Mouse (Mus musculus) hindbrain, postnatal 0 days (tissue): ENCODE measurements at regions not wholly inside any gene's neighbourhood (a gene's known extent, or its start where the extent isn't known, plus 50 kb on each side); places are given as distances from the start of the nearest gene placed in this dataset.
"Not testable (repeated sequence)": the region's sequence is repeated elsewhere in the genome, so short reads cannot be mapped to it uniquely, and the experiment has no call there.

ENCODE experiments used
- ATAC-seq: fragments of 200-750 bp; cut with Nextera tagmentation; 2 replicates; pipeline ENCODE4 v1.8.0; 2017; ENCODE audit warnings: mild to moderate bottlenecking, moderate TSS enrichment, moderate library complexity
- DNase-seq: peaks from one replicate; pipeline ENCODE4 v3.0.0-alpha.2; 2015; ENCODE audit warnings: low spot score
- H3K27ac ChIP-seq: fragments of 300-500 bp; sonication (generic); 2 replicates; pipeline ENCODE4 v1.5.1; 2014; ENCODE audit warnings: mild to moderate bottlenecking
- H3K27me3 ChIP-seq: fragments of 300-500 bp; sonication (generic); 2 replicates; pipeline ENCODE4 v1.6.1; 2014; ENCODE audit warnings: low read length, mixed read lengths; ENCODE audit not compliant: insufficient read depth
- H3K36me3 ChIP-seq: fragments of 300-500 bp; sonication (generic); 2 replicates; pipeline ENCODE4 v1.6.1; 2014; ENCODE audit warnings: low read length, mixed read lengths; ENCODE audit not compliant: insufficient read depth
- H3K4me1 ChIP-seq: fragments of 300-500 bp; sonication (generic); 2 replicates; pipeline ENCODE4 v1.6.1; 2014; ENCODE audit warnings: antibody characterized with exemption, low read length, mixed read lengths; ENCODE audit not compliant: insufficient read depth
- H3K4me2 ChIP-seq: fragments of 300-500 bp; sonication (generic); 2 replicates; pipeline ENCODE4 v1.6.1; 2014; ENCODE audit warnings: low read depth, mild to moderate bottlenecking, low read length, moderate library complexity, mixed read lengths
- H3K4me3 ChIP-seq: fragments of 300-500 bp; sonication (generic); 2 replicates; pipeline ENCODE4 v1.5.1; 2014; ENCODE audit warnings: low read length
- H3K9ac ChIP-seq: fragments of 300-500 bp; sonication (generic); replicated peaks from 2 replicates; pipeline ENCODE4 v1.6.1; 2014; ENCODE audit warnings: mild to moderate bottlenecking, low read length, moderate library complexity, mixed read lengths
- H3K9me3 ChIP-seq: fragments of 300-500 bp; sonication (generic); 2 replicates; pipeline ENCODE4 v1.6.1; 2016; ENCODE audit warnings: low read length, mixed read lengths
- CTCF ChIP-seq: IDR thresholded peaks from 2 replicates; pipeline ENCODE4 v1.5.1; 2016; ENCODE audit warnings: antibody characterized with exemption, control low read depth, low read depth
- WGBS: fragments of 180-500 bp; shearing (Covaris S2); extraction: QIAGEN DNeasy Blood & Tissue Kit; methylation state at CpG from one replicate; pipeline ENCODE4 v1.1.7; 2014; 5-methylcytosine and 5-hydroxymethylcytosine counted together

DNA sequence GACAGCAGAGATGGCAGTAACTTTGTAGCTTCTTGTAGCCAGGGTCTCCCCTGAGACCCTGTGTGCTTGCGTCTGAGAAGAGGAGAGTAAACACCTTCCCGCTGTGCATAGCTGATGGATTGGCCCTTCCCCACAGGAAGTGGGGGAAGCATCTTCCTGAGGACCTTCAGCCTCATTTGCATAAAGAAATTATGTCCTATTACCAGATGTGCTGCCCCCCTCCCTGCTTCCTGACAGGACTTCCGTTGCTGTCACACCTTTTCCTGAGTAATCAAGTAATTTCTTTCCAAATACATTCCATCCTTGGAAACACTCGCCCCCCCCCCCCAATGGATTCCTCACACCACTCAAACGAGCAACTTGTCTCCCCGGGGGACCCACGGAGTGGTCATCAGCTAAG lies 77.5 kb upstream of the Med13l start:
- Histone ChIP-seq H3K4me1 (0 out of 2 replicates have a peak, but pooled peaks cover 5% of the 10 kb centered on the region), H3K4me2 (no peak overlapping the region), H3K4me3 (no peak overlapping the region), H3K9me3 (no peaks in the 10 kb centered on the region), H3K27ac (no peak overlapping the region), H3K27me3 (no peaks in the 10 kb centered on the region), H3K36me3 (no peaks in the 10 kb centered on the region), H3K9ac (no peak overlapping the region)
- no peak for ATAC-seq
- DNase-seq: no peak
- TF ChIP-seq CTCF: no peak
- WGBS: 18% methylated on average over 7 of the region's 7 CpGs

DNA sequence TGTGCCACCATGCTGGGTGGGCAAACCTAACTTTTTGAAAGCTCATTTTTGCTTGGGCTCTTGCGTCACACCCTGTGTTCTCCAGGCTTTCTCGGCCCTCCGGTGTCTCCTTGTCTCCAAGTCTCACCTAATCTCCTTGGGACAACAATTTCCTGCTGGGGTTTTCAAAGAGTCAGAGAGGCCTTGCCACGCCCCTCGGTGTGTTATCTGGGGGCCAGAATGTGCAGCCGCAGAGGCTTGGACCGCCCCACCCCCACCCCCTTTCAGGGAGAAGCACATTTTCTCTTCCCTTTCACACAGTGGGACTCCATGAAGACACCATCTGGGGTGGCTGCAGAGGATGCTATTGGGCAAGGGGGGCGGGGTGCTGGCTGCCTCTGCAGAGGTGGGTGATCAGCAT lies 76.9 kb upstream of the Med13l start:
- H3K9me3 ChIP-seq: no peaks in the 10 kb centered on the region
- H3K36me3 ChIP-seq: no peaks in the 10 kb centered on the region
- H3K4me2 ChIP-seq: no peak overlapping the region
- ATAC-seq: no peak
- no peaks in the 10 kb centered on the region for H3K27me3 ChIP-seq
- no peak overlapping the region for H3K9ac ChIP-seq
- H3K4me1 ChIP-seq: 0 out of 2 replicates have a peak, but pooled peaks cover 5% of the 10 kb centered on the region
- 19% methylated on average over 8 of the region's 8 CpGs for WGBS
- no peak for TF ChIP-seq CTCF
- H3K27ac ChIP-seq: no peak overlapping the region
- no peak overlapping the region for H3K4me3 ChIP-seq
- no peak for DNase-seq

GRCm38 (mm10) chr5:118485191-118485590 lies 75.3 kb upstream of the Med13l start:
- H3K27ac ChIP-seq: no peak overlapping the region
- no peak overlapping the region for H3K4me2 ChIP-seq
- H3K4me1 ChIP-seq: 0 out of 2 replicates have a peak, but pooled peaks cover 5% of the 10 kb centered on the region
- ATAC-seq: no peak
- WGBS: 78% methylated on average over 8 of the region's 8 CpGs
- no peaks in the 10 kb centered on the region for H3K36me3 ChIP-seq
- no peak for DNase-seq
- no peak overlapping the region for H3K9ac ChIP-seq
- no peaks in the 10 kb centered on the region for H3K9me3 ChIP-seq
- no peak for TF ChIP-seq CTCF
- no peaks in the 10 kb centered on the region for H3K27me3 ChIP-seq
- H3K4me3 ChIP-seq: no peak overlapping the region

- H3K9ac ChIP-seq, H3K36me3 ChIP-seq, H3K4me2 ChIP-seq, H3K27ac ChIP-seq, H3K27me3 ChIP-seq, H3K4me3 ChIP-seq, DNase-seq, H3K4me1 ChIP-seq, ATAC-seq, H3K9me3 ChIP-seq: not testable (repeated sequence)
- WGBS: 96% methylated on average over 2 of the region's 2 CpGs
Observed at GRCm38 (mm10) chr5:118492522-118492921, 68.0 kb upstream of the Med13l start.

DNA sequence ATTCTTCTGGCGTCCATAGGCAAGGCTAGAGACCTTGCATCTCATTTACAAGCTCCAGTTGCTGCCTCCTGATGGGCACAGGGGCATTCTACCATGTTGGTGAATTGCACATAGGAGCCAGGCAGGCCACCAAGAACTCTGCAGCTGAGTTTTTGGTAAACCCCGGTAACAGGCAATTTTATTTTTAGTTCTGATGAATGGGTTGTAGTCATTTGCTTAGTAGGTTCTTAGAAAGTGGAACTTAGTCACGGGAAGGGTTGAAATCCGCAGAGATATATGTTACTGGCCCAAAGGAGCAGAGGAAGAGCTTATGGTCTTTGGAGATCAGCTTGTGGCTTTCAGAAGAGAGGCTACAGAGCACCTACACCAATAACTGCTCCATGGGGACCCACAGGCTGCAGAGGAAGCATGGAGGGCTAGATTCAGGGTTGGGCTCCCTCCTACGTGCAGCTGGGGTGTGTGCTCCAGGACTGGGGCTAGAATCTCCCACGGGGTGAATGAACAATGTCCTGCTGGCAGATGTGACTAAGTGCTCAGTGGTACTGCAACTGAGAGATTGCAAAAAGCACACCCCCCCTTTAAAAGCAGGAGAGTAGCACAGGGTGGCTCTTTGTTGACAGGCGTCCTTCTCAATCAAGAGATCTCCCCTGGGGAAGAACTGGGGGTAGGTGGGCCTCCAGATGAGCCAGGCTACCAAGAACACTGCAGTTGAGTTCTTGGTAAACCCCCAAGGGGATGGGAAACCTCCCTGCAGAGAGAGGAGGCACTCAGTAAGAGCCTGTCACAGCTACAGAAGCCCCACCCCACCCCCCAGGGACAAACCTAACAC lies 65.6 kb upstream of the Med13l start:
- no peak overlapping the region for H3K27ac ChIP-seq
- 75% methylated on average over 7 of the region's 7 CpGs for WGBS
- H3K9me3 ChIP-seq: no peaks in the 10 kb centered on the region
- H3K4me2 ChIP-seq: no peak overlapping the region
- H3K27me3 ChIP-seq: no peaks in the 10 kb centered on the region
- no peak for DNase-seq
- no peak for ATAC-seq
- no peak for TF ChIP-seq CTCF
- H3K36me3 ChIP-seq: no peaks in the 10 kb centered on the region
- no peaks in the 10 kb centered on the region for H3K4me1 ChIP-seq
- H3K4me3 ChIP-seq: no peak overlapping the region
- no peak overlapping the region for H3K9ac ChIP-seq

DNA sequence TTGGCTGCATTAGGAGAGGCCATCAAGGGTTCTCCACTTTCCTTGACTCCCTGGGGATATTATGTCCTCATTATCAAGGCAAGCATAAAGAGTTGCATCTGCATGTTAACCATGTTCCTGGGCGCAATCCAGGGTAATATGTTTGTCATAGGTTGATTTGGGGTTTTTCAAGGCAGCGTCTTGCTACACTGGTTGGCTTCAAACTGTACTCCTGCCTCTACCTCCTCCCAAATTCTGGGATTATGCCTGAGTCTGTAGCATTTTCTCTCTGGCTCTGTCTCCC lies 65.1 kb upstream of the Med13l start:
- Histone ChIP-seq H3K27me3 (no peaks in the 10 kb centered on the region), H3K4me2 (no peak overlapping the region), H3K27ac (no peak overlapping the region), H3K9ac (no peak overlapping the region), H3K36me3 (no peaks in the 10 kb centered on the region), H3K9me3 (no peaks in the 10 kb centered on the region), H3K4me1 (no peaks in the 10 kb centered on the region), H3K4me3 (no peak overlapping the region)
- DNase-seq (no peak), ATAC-seq (no peak)
- WGBS: 67% methylated on average over 2 of the region's 2 CpGs
- no peak for TF ChIP-seq CTCF

- H3K4me1 ChIP-seq: peaks cover 3% of the 10 kb centered on the region; the same call in 1 of the 2 replicates
- H3K9me3 ChIP-seq: no peaks in the 10 kb centered on the region
- no peak overlapping the region for H3K9ac ChIP-seq
- 75% methylated on average over 5 of the region's 5 CpGs for WGBS
- H3K27me3 ChIP-seq: no peaks in the 10 kb centered on the region
- no peak overlapping the region for H3K27ac ChIP-seq
- no peak overlapping the region for H3K4me3 ChIP-seq
- no peak overlapping the region for H3K4me2 ChIP-seq
- no peak for DNase-seq
- no peak for ATAC-seq
- no peaks in the 10 kb centered on the region for H3K36me3 ChIP-seq
- no peak for TF ChIP-seq CTCF
Observed at GRCm38 (mm10) chr5:118501624-118502023, 58.9 kb upstream of the Med13l start.
